Mouse (Mus musculus): ENCODE measurements at regions not wholly inside any gene's neighbourhood (a gene's known extent, or its start where the extent isn't known, plus 50 kb on each side); places are given as distances from the start of the nearest gene placed in this dataset.

DNA sequence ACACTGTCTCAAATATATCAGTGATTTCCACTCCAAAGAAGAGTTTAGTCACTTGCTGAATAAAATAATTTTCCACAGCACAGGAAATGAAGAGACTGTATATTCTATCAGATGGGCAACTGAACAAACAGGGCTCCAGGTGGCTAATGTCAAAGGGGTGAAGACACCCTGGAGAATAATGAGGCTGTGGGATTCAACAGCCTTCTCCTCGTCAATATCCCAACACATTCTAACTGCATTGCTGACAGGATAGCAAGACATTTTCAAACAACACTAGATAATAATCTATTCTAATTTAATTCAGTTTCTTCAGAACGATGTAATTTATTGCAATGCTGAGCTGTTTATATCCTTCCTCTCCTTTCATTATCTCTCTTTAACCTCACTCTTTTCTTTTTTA lies 134.4 kb upstream of the Klhl13 start:
- no peak overlapping the region for H3K9ac ChIP-seq (ENCODE audit: low read depth, low read length)

DNA sequence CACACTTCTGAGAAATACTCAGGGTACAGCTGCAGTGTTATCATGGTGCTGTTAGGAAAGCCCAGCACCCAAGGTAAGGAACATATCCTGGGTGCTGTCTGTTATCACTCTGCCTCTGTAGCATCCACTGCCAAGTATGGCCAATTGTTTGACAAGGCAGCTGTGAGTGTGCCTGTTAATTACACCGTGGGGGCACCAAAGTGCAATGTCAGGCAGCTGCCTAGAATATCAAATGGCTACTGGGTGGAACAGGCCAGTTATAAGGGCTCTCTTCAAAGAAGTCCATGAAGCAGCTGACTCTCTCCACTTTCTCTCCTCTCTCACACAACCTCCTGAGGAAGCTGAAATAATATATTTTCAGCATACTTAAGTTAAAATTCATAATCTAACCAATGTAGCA lies 130.3 kb upstream of the Klhl13 start:
- no peak overlapping the region for H3K4me3 ChIP-seq (ENCODE audit: low read depth, low read length)
- 24% methylated on average over 1 of the region's 1 CpGs for WGBS
- ATAC-seq, result no peak
- H3K9ac ChIP-seq (ENCODE audit: low read depth, low read length), result no peak overlapping the region
- H3K27me3 ChIP-seq (ENCODE audit: control insufficient read depth, insufficient read depth, low read depth, low read length), result no peaks in the 10 kb centered on the region
- H3K4me1 ChIP-seq (ENCODE audit: control insufficient read depth, insufficient read depth, low read length), result no peaks in the 10 kb centered on the region
- H3K9me3 ChIP-seq (replicated peaks; ENCODE audit: control insufficient read depth, low read length, poor library complexity, severe bottlenecking), result no peaks in the 10 kb centered on the region
- H3K36me3 ChIP-seq (ENCODE audit: control insufficient read depth, insufficient read depth, low read length), result no peaks in the 10 kb centered on the region
- H3K4me2 ChIP-seq (ENCODE audit: low read length), result no peak overlapping the region
- H3K27ac ChIP-seq (ENCODE audit: low read length), result no peak overlapping the region

More for the DNA sequence above, 134.4 kb upstream of the Klhl13 start:
- Histone ChIP-seq H3K4me3 (ENCODE audit: low read depth, low read length) (no peak overlapping the region), H3K36me3 (ENCODE audit: control insufficient read depth, insufficient read depth, low read length) (no peaks in the 10 kb centered on the region), H3K27me3 (ENCODE audit: control insufficient read depth, insufficient read depth, low read depth, low read length) (no peaks in the 10 kb centered on the region), H3K9me3 (replicated peaks; ENCODE audit: control insufficient read depth, low read length, poor library complexity, severe bottlenecking) (no peaks in the 10 kb centered on the region), H3K4me2 (ENCODE audit: low read length) (no peak overlapping the region), H3K27ac (ENCODE audit: low read length) (no peak overlapping the region), H3K4me1 (ENCODE audit: control insufficient read depth, insufficient read depth, low read length) (no peaks in the 10 kb centered on the region)
- 37% methylated on average over 2 of the region's 2 CpGs for whole genome bisulfite sequencing
- ATAC-seq, result no peak

- Histone ChIP-seq H3K9ac (ENCODE audit: low read depth, low read length) (no peak overlapping the region), H3K9me3 (replicated peaks; ENCODE audit: control insufficient read depth, low read length, poor library complexity, severe bottlenecking) (no peaks in the 10 kb centered on the region), H3K27me3 (ENCODE audit: control insufficient read depth, insufficient read depth, low read depth, low read length) (no peaks in the 10 kb centered on the region), H3K36me3 (ENCODE audit: control insufficient read depth, insufficient read depth, low read length) (no peaks in the 10 kb centered on the region), H3K27ac (ENCODE audit: low read length) (no peak overlapping the region), H3K4me2 (ENCODE audit: low read length) (no peak overlapping the region), H3K4me3 (ENCODE audit: low read depth, low read length) (no peak overlapping the region), H3K4me1 (ENCODE audit: control insufficient read depth, insufficient read depth, low read length) (no peaks in the 10 kb centered on the region)
- WGBS, result 76% methylated on average over 1 of the region's 1 CpGs
- no peak for ATAC-seq
These were observed 112.0 kb upstream of the Klhl13 start for GRCm38 (mm10) chrX:23476868-23477267.

- no peaks in the 10 kb centered on the region for H3K9me3 ChIP-seq (replicated peaks; ENCODE audit: control insufficient read depth, low read length, poor library complexity, severe bottlenecking)
- no peaks in the 10 kb centered on the region for H3K36me3 ChIP-seq (ENCODE audit: control insufficient read depth, insufficient read depth, low read length)
- no peaks in the 10 kb centered on the region for H3K27me3 ChIP-seq (ENCODE audit: control insufficient read depth, insufficient read depth, low read depth, low read length)
- no peak overlapping the region for H3K4me2 ChIP-seq (ENCODE audit: low read length)
- ATAC-seq, result no peak
- no peak overlapping the region for H3K27ac ChIP-seq (ENCODE audit: low read length)
- H3K4me3 ChIP-seq (ENCODE audit: low read depth, low read length), result no peak overlapping the region
- no peaks in the 10 kb centered on the region for H3K4me1 ChIP-seq (ENCODE audit: control insufficient read depth, insufficient read depth, low read length)
- H3K9ac ChIP-seq (ENCODE audit: low read depth, low read length), result no peak overlapping the region
These were observed 101.1 kb upstream of the Klhl13 start for GRCm38 (mm10) chrX:23466031-23466430.

DNA sequence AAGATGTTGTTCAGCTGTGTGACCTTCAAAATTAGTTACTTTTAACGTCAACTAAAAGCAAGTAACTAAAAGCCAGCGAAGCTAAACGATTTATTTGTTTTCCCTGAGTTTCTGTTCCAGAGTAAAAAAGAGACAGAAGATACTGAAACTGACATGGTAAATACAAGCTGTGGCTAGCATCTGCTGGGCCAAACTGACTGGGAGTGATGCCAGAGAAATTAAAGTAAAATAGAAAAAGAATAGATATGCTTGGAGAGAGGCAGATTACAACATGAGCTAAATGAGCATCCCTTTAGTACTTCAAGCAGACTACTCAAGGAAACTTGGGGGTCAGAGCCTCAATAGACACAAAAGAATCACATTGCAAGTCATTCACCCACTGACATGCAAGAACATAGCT lies 88.7 kb upstream of the Klhl13 start:
- Histone ChIP-seq H3K4me2 (ENCODE audit: low read length) (no peak overlapping the region), H3K27me3 (ENCODE audit: control insufficient read depth, insufficient read depth, low read depth, low read length) (no peaks in the 10 kb centered on the region), H3K4me3 (ENCODE audit: low read depth, low read length) (no peak overlapping the region), H3K4me1 (ENCODE audit: control insufficient read depth, insufficient read depth, low read length) (no peaks in the 10 kb centered on the region), H3K36me3 (ENCODE audit: control insufficient read depth, insufficient read depth, low read length) (no peaks in the 10 kb centered on the region), H3K9ac (ENCODE audit: low read depth, low read length) (no peak overlapping the region), H3K27ac (ENCODE audit: low read length) (no peak overlapping the region), H3K9me3 (replicated peaks; ENCODE audit: control insufficient read depth, low read length, poor library complexity, severe bottlenecking) (no peaks in the 10 kb centered on the region)
- WGBS, result 88% methylated on average over 3 of the region's 3 CpGs
- ATAC-seq, result no peak

- H3K4me1 ChIP-seq (ENCODE audit: control insufficient read depth, insufficient read depth, low read length), result no peaks in the 10 kb centered on the region; the same call in 1 of the 2 replicates
- 65% methylated on average over 1 of the region's 1 CpGs for WGBS
- H3K36me3 ChIP-seq (ENCODE audit: control insufficient read depth, insufficient read depth, low read length), result no peaks in the 10 kb centered on the region
- H3K4me3 ChIP-seq (ENCODE audit: low read depth, low read length), result no peak overlapping the region
- H3K9ac ChIP-seq (ENCODE audit: low read depth, low read length), result no peak overlapping the region
- H3K27ac ChIP-seq (ENCODE audit: low read length), result no peak overlapping the region
- peak; percentile 93 for ATAC-seq
- H3K4me2 ChIP-seq (ENCODE audit: low read length), result no peak overlapping the region
- H3K27me3 ChIP-seq (ENCODE audit: control insufficient read depth, insufficient read depth, low read depth, low read length), result no peaks in the 10 kb centered on the region
- H3K9me3 ChIP-seq (replicated peaks; ENCODE audit: control insufficient read depth, low read length, poor library complexity, severe bottlenecking), result no peaks in the 10 kb centered on the region
These were observed 57.9 kb upstream of the Klhl13 start for GRCm38 (mm10) chrX:23422746-23423145.

DNA sequence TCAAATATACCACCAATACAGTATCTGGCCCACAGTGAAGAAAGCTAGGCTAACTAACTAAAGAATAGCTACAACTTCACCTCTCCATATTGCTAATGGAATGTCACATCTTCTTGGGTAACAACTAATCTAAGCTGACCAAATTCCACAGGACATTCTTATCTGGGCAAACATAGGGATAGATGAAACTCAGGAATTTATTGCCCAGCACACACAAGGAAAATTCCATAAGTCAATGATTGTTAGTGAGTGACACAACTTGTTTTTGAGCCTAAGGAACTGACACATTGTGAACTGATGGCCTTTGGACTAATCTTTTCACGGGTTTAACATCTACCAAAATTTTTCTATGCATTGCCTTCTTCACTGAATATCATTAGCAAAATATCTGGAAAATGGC lies 52.6 kb upstream of the Klhl13 start:
- WGBS, result 82% methylated on average over 1 of the region's 1 CpGs
- no peaks in the 10 kb centered on the region for H3K4me1 ChIP-seq (ENCODE audit: control insufficient read depth, insufficient read depth, low read length)
- H3K9me3 ChIP-seq (replicated peaks; ENCODE audit: control insufficient read depth, low read length, poor library complexity, severe bottlenecking), result no peaks in the 10 kb centered on the region
- H3K4me2 ChIP-seq (ENCODE audit: low read length), result no peak overlapping the region
- no peak for ATAC-seq
- H3K27me3 ChIP-seq (ENCODE audit: control insufficient read depth, insufficient read depth, low read depth, low read length), result no peaks in the 10 kb centered on the region
- no peak overlapping the region for H3K4me3 ChIP-seq (ENCODE audit: low read depth, low read length)
- no peak overlapping the region for H3K27ac ChIP-seq (ENCODE audit: low read length)
- H3K9ac ChIP-seq (ENCODE audit: low read depth, low read length), result no peak overlapping the region
- no peaks in the 10 kb centered on the region for H3K36me3 ChIP-seq (ENCODE audit: control insufficient read depth, insufficient read depth, low read length)

Data from midbrain, embryonic 16.5 days (tissue).